Mouse (Mus musculus) limb, embryonic 14.5 days (tissue): ENCODE results near the gene Zfp422. TPM values are rescaled to one million over a fixed set of nuclear protein-coding genes. Genes with fewer than 3 reads are reported as not detected.
"Not testable (repeated sequence)": the region's sequence is repeated elsewhere in the genome, so short reads cannot be mapped to it uniquely, and the experiment has no call there.

Source experiments
- ATAC-seq: fragments of 200-750 bp; cut with Nextera tagmentation; 2 replicates; pipeline ENCODE4 v1.8.0; 2017; ENCODE audit warnings: low read depth, moderate number of reproducible peaks, moderate TSS enrichment; ENCODE audit not compliant: low FRiP score
- DNase-seq: peaks from one replicate; pipeline ENCODE4 v3.0.0-alpha.2; 2015; ENCODE audit warnings: low spot score
- H3K27ac ChIP-seq: fragments of 300-500 bp; sonication (generic); replicated peaks from 2 replicates; pipeline ENCODE4 v1.5.1; 2014; ENCODE audit warnings: low read depth, mild to moderate bottlenecking, low read length, moderate library complexity, mixed read lengths
- H3K27me3 ChIP-seq: fragments of 300-500 bp; sonication (generic); 2 replicates; pipeline ENCODE4 v1.6.1; 2014; ENCODE audit warnings: low read length, mixed read lengths; ENCODE audit not compliant: control insufficient read depth, insufficient read depth
- H3K36me3 ChIP-seq: fragments of 300-500 bp; sonication (generic); 2 replicates; pipeline ENCODE4 v1.6.1; 2014; ENCODE audit warnings: mild to moderate bottlenecking, low read length, moderate library complexity, mixed read lengths; ENCODE audit not compliant: control insufficient read depth, insufficient read depth
- H3K4me1 ChIP-seq: fragments of 300-500 bp; sonication (generic); 2 replicates; pipeline ENCODE4 v1.6.1; 2014; ENCODE audit warnings: antibody characterized with exemption, low read length, mixed read lengths; ENCODE audit not compliant: control insufficient read depth, insufficient read depth
- H3K4me2 ChIP-seq: fragments of 300-500 bp; sonication (generic); replicated peaks from 2 replicates; pipeline ENCODE4 v1.6.1; 2014; ENCODE audit warnings: low read depth, mild to moderate bottlenecking, low read length, moderate library complexity; ENCODE audit not compliant: severe bottlenecking
- H3K4me3 ChIP-seq: fragments of 300-500 bp; sonication (generic); replicated peaks from 2 replicates; pipeline ENCODE4 v1.5.1; 2014; ENCODE audit warnings: low read length
- H3K9ac ChIP-seq: fragments of 300-500 bp; sonication (generic); 2 replicates; pipeline ENCODE4 v1.6.1; 2014; ENCODE audit warnings: mild to moderate bottlenecking, low read depth, low read length, moderate library complexity; ENCODE audit not compliant: severe bottlenecking
- H3K9me3 ChIP-seq: fragments of 300-500 bp; sonication (generic); 2 replicates; pipeline ENCODE4 v1.6.1; 2016; ENCODE audit warnings: low read length; ENCODE audit not compliant: control insufficient read depth
- POLR2A ChIP-seq: fragments of 200-500 bp; IDR thresholded peaks from 2 replicates; pipeline ENCODE4 v1.8.0; 2012; ENCODE audit warnings: inconsistent platforms, mild to moderate bottlenecking, moderate library complexity, borderline replicate concordance; ENCODE audit not compliant: insufficient read depth, insufficient read length; ENCODE audit errors: extremely low read depth
- whole genome bisulfite sequencing: fragments of 180-500 bp; shearing (Covaris S2); extraction: QIAGEN DNeasy Blood & Tissue Kit; methylation state at CpG from one replicate; pipeline ENCODE4 v1.1.7; 2014; 5-methylcytosine and 5-hydroxymethylcytosine counted together
- microRNA-seq: library from miRNA; unstranded; fragments of <30 nt; microRNA quantifications from one replicate; pipeline ENCODE4, GENCODE M21; 2016
- polyA plus RNA-seq, 2 experiments: library from polyadenylated mRNA; depleted of rRNA in 1 of 2; stranded (reverse) in 1 of 2; unstranded in 1 of 2; fragments of >200 nt; fragmentation: Nextera tagmentation in 1 of 2; extraction: Ambion mirVana in 1 of 2; gene quantifications; 2 replicates each; pipeline versions ENCODE4 v1.2.1 to v1.2.3; 2012 to 2014

Zfp422 gene
- polyA plus RNA-seq, 2 experiments, result 109 to 166 TPM

DNA sequence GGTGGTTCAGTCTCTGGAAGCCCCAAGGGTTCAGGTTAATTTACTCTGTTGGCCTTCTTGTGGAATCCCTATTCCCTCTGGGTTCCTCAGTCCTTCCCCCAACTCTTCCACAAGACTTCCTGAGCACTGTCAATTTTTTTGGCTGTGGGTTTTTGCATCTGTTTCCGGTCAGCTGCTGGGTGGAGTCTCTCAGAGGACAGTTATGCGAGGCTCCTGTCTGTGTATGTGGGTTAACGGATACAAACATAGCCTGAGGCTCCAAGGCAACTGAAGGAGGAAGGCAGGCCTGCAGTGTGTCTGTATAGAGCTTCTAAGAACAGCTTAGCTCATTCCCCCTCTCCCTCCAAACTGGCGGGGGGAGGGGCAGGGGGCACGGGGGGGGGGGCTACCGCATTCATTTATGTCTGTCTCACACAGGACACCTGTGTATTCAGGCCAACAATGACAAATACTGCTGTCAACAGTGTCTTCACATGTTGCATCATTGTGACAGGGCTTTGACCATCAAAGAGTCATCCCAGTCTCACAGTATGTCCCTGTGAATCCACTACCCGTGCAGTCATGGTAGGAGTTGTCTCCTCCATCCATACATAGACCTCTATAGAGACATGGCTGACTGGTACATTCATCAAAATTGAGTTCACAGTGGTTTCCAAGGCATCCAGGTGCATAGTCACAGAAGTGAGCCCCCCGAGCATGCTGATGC lies 7.3 kb downstream of the Zfp422 start:
- no peaks in the 10 kb centered on the region for H3K4me1 ChIP-seq
- H3K4me3 ChIP-seq, result no peak overlapping the region
- no peak overlapping the region for H3K4me2 ChIP-seq
- no peak for TF ChIP-seq POLR2A
- no peaks in the 10 kb centered on the region for H3K9me3 ChIP-seq
- WGBS, result 54% methylated on average over 8 of the region's 8 CpGs
- H3K27ac ChIP-seq, result no peak overlapping the region
- peaks cover 18% of the 10 kb centered on the region for H3K36me3 ChIP-seq
- H3K27me3 ChIP-seq, result no peaks in the 10 kb centered on the region
- no peak overlapping the region for H3K9ac ChIP-seq
- ATAC-seq, result no peak
- DNase-seq, result no peak

DNA sequence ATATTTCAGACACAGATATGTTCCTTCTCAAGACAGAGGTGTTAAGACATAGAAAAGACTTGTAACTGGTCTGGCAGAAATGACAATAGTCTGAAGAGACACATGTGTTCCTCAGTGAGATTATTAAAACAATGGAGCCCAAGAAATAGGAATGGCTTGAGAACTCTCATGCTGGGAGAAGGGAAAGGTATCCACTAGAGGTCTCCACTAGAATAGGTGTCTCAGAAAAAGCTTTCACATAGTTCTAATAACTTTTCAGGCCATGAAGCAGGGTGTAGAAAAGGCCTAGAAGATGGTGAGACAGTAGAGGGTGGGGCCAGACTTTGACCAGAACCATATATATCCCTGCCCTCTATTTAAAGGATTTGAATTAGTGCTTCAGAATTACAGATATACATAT lies 10.7 kb downstream of the Zfp422 start:
- Histone ChIP-seq H3K4me3 (no peak overlapping the region), H3K27ac (no peak overlapping the region), H3K27me3 (no peaks in the 10 kb centered on the region), H3K36me3 (no peaks in the 10 kb centered on the region), H3K4me2 (no peak overlapping the region), H3K9ac (no peak overlapping the region), H3K9me3 (no peaks in the 10 kb centered on the region), H3K4me1 (no peaks in the 10 kb centered on the region)
- no peak for DNase-seq
- TF ChIP-seq POLR2A, result no peak
- no peak for ATAC-seq

DNA sequence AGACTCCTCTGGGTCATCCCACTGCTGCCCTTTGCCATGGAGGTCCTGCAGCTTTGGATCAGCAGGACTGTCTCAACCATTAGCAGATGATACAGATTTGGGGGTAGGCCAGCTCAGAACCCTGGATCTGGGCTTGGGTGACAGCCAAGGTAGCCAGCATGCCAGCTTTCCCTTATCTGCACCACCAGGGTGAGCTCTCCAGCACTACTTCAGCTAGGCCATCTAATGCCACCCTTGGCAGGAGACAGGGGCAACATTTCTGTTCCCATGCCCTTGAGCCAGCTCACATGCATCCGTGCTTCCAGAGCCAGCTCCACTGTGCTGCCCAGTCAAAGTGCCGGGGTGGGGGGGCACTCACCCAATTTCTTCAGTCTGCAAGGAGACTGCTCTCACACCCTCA lies 13.1 kb downstream of the Zfp422 start:
- Histone ChIP-seq H3K4me1 (no peaks in the 10 kb centered on the region), H3K9me3 (no peaks in the 10 kb centered on the region), H3K9ac (no peak overlapping the region), H3K27ac (no peak overlapping the region), H3K36me3 (no peaks in the 10 kb centered on the region), H3K4me2 (no peak overlapping the region), H3K4me3 (no peak overlapping the region), H3K27me3 (no peaks in the 10 kb centered on the region)
- TF ChIP-seq POLR2A, result no peak
- DNase-seq, result no peak
- no peak for ATAC-seq
- WGBS, result 90% methylated on average over 2 of the region's 2 CpGs

DNA sequence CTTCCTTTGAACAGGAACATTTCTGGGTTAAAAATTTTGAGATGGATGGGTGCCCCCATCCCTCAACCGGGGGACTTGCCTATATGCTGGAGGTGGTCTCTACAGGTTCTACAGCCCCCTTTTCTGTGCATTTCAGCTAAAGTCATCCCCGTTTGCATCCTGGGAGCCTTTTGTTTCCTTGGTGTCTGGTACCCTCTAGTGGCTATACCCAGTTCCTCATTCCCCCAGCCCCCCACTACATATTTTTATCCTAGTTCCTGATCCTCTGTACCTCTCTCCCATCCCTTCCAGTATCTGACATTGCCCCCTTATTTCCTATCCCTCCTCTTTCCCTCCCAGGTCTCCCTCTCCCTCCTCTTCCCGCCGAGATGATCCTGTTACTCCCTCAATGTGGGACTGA lies 21.6 kb downstream of the Zfp422 start:
- Histone ChIP-seq H3K4me2 (no peak overlapping the region), H3K9me3 (no peaks in the 10 kb centered on the region), H3K27ac (no peak overlapping the region), H3K4me3 (no peak overlapping the region), H3K27me3 (no peaks in the 10 kb centered on the region), H3K4me1 (no peaks in the 10 kb centered on the region), H3K9ac (no peak overlapping the region), H3K36me3 (no peaks in the 10 kb centered on the region)
- no peak for TF ChIP-seq POLR2A
- ATAC-seq (no peak), DNase-seq (no peak)
- 50% methylated on average over 4 of the region's 4 CpGs for WGBS

DNA sequence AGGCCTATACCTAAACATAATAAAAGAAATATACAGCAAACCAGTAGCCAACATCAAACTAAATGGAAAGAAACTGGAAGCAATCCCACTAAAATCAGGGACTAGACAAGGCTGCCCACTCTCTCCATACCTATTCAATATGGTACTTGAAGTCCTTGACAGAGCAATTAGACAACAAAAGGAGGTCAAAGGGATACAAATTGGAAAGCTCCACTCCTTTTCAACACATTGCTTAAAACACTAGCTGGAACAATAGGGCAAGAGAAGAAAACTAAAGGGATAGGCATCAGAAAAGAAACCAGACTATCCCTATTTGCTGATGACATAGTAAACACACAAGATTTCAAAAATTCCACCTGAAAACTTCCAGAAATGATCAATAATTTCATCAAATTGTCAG lies 27.8 kb downstream of the Zfp422 start:
- H3K27ac ChIP-seq, ATAC-seq, H3K27me3 ChIP-seq, H3K36me3 ChIP-seq, H3K4me3 ChIP-seq, H3K4me2 ChIP-seq, DNase-seq, H3K9ac ChIP-seq, H3K9me3 ChIP-seq, H3K4me1 ChIP-seq: not testable (repeated sequence)

DNA sequence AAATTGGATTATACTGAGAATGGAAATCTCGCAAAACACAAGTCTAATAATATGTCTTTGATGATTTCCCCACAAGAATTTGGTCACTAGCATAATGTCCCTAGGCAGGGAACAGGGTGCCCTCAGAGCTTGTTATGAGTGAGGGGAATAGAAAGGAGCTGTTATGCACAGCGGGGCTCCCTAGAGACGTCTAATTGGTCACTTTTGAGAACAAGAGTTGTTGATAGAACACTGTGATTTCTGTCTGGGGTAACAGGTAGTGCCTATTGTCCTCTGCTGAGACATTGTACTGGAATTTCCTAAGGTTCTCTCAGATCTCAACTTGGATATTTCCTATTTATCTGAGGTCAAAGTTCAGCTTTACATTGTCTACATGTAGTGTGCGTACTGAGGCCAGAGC lies 44.7 kb downstream of the Zfp422 start, which contains the start of gene Olfr215:
TSS of gene Olfr215 (minus strand) at position 101 of the 400 bp plus-strand sequence.
- Histone ChIP-seq H3K36me3 (no peaks in the 10 kb centered on the region), H3K4me2 (no peak within 1 kb of the TSS), H3K9me3 (no peaks in the 10 kb centered on the region), H3K27me3 (no peaks in the 10 kb centered on the region), H3K9ac (no peak within 1 kb of the TSS), H3K27ac (no peak within 1 kb of the TSS), H3K4me3 (no peak within 1 kb of the TSS), H3K4me1 (no peaks in the 10 kb centered on the region)
- TF ChIP-seq POLR2A, result no peak
- no peak for ATAC-seq
- no peak for DNase-seq
- 74% methylated on average over 4 of the region's 4 CpGs for WGBS

Small RNA genes lying within 50 kb of the gene (microRNA-seq; reads per million reads assigned to microRNA genes)
- not detected for gene Mir7043

Other genes starting within 250 kb of the Zfp422 start
- gene Alox5, start 167.8 kb downstream of the Zfp422 start, polyA plus RNA-seq (2012; rRNA removed), result 1.6 and 2.0 TPM in 2 replicates
- gene Alox5, start 167.8 kb downstream of the Zfp422 start, polyA plus RNA-seq (2014; fragmentation: Nextera tagmentation; extraction: Ambion mirVana), result 3.9 and 4.1 TPM in 2 replicates
- gene Olfr211, start 139.9 kb downstream of the Zfp422 start, polyA plus RNA-seq (2012; rRNA removed), result not detected in 2 replicates
- gene Olfr211, start 139.9 kb downstream of the Zfp422 start, polyA plus RNA-seq (2014; fragmentation: Nextera tagmentation; extraction: Ambion mirVana), result not detected in 2 replicates
- gene Olfr212, start 122.5 kb downstream of the Zfp422 start, polyA plus RNA-seq (2012; rRNA removed), result 0.03 TPM in 1 of 2 replicates, not detected in the other
- gene Olfr212, start 122.5 kb downstream of the Zfp422 start, polyA plus RNA-seq (2014; fragmentation: Nextera tagmentation; extraction: Ambion mirVana), result not detected in 2 replicates
- not detected in 2 replicates for gene Olfr213, start 90.5 kb downstream of the Zfp422 start, polyA plus RNA-seq (2012; rRNA removed)
- not detected in 2 replicates for gene Olfr213, start 90.5 kb downstream of the Zfp422 start, polyA plus RNA-seq (2014; fragmentation: Nextera tagmentation; extraction: Ambion mirVana)
- 0.10 and 0.14 TPM in 2 replicates for gene Gm5580, start 77.9 kb downstream of the Zfp422 start, polyA plus RNA-seq (2012; rRNA removed)
- gene Gm5580, start 77.9 kb downstream of the Zfp422 start, polyA plus RNA-seq (2014; fragmentation: Nextera tagmentation; extraction: Ambion mirVana), result 0.41 and 0.50 TPM in 2 replicates
- gene Olfr214, start 74.8 kb downstream of the Zfp422 start, polyA plus RNA-seq (2012; rRNA removed), result not detected in 2 replicates
- not detected in 2 replicates for gene Olfr214, start 74.8 kb downstream of the Zfp422 start, polyA plus RNA-seq (2014; fragmentation: Nextera tagmentation; extraction: Ambion mirVana)
- not detected in 2 replicates for gene Olfr215, start 44.8 kb downstream of the Zfp422 start, polyA plus RNA-seq (2012; rRNA removed)
- not detected in 2 replicates for gene Olfr215, start 44.8 kb downstream of the Zfp422 start, polyA plus RNA-seq (2014; fragmentation: Nextera tagmentation; extraction: Ambion mirVana)
- gene Depp1, start 21.6 kb upstream of the Zfp422 start, polyA plus RNA-seq (2012; rRNA removed), result 13.8 and 17.6 TPM in 2 replicates
- 27.7 and 28.6 TPM in 2 replicates for gene Depp1, start 21.6 kb upstream of the Zfp422 start, polyA plus RNA-seq (2014; fragmentation: Nextera tagmentation; extraction: Ambion mirVana)
- gene Rassf4, start 45.0 kb upstream of the Zfp422 start, polyA plus RNA-seq (2012; rRNA removed), result 5.9 and 6.0 TPM in 2 replicates
- 11.3 and 14.3 TPM in 2 replicates for gene Rassf4, start 45.0 kb upstream of the Zfp422 start, polyA plus RNA-seq (2014; fragmentation: Nextera tagmentation; extraction: Ambion mirVana)
- 0.03 and 0.17 TPM in 2 replicates for gene Tmem72, start 87.9 kb upstream of the Zfp422 start, polyA plus RNA-seq (2012; rRNA removed)
- 0.06 and 0.08 TPM in 2 replicates for gene Tmem72, start 87.9 kb upstream of the Zfp422 start, polyA plus RNA-seq (2014; fragmentation: Nextera tagmentation; extraction: Ambion mirVana)